Mouse (Mus musculus) kidney, postnatal 36 days (tissue): ENCODE data around the gene Sestd1.

Source experiments
- DNase-seq, 2 experiments: peaks; one replicate each; pipeline ENCODE4 v3.0.0; 2021 to 2022; ENCODE audit warnings: mixed read lengths in 2 of 2

The Sestd1 gene

GRCm38 (mm10) chr2:77172241-77172671, 108.1 kb downstream of the Sestd1 start:
- DNase-seq = peak; percentile 62 to 80

- peak; percentile 86 to 90 for DNase-seq
Observed at GRCm38 (mm10) chr2:77171444-77172240, 108.8 kb downstream of the Sestd1 start.

GRCm38 (mm10) chr2:77170633-77171105, 109.7 kb downstream of the Sestd1 start, which contains the start of gene Ccdc141:
Gene Ccdc141, minus strand, starts transcription at chr2:77170636.
- peak in 1 of 2 experiments; percentile 34 for DNase-seq

GRCm38 (mm10) chr2:77169916-77170632, 110.3 kb downstream of the Sestd1 start:
- DNase-seq = peak; percentile 68 to 82

- DNase-seq = no peak
Observed at GRCm38 (mm10) chr2:77169218-77169617, 111.2 kb downstream of the Sestd1 start.

GRCm38 (mm10) chr2:77168781-77169180, 111.6 kb downstream of the Sestd1 start:
- DNase-seq = no peak

- peak in 1 of 2 experiments; percentile 17 for DNase-seq
Observed at GRCm38 (mm10) chr2:77168081-77168685, 112.2 kb downstream of the Sestd1 start.

- DNase-seq = no peak
Observed at GRCm38 (mm10) chr2:77166366-77166765, 114.0 kb downstream of the Sestd1 start.

- DNase-seq = no peak
Observed at GRCm38 (mm10) chr2:77164662-77165061, 115.7 kb downstream of the Sestd1 start.

GRCm38 (mm10) chr2:77163381-77163780, 117.0 kb downstream of the Sestd1 start:
- DNase-seq = peak; percentile 40 to 71

- DNase-seq = no peak
Observed at GRCm38 (mm10) chr2:77162135-77162534, 118.3 kb downstream of the Sestd1 start.

- DNase-seq = no peak
Observed at GRCm38 (mm10) chr2:77157546-77157945, 122.8 kb downstream of the Sestd1 start.

- no peak for DNase-seq
Observed at GRCm38 (mm10) chr2:77154080-77154479, 126.3 kb downstream of the Sestd1 start.

- no peak for DNase-seq
Observed at GRCm38 (mm10) chr2:77151255-77151654, 129.1 kb downstream of the Sestd1 start.

- no peak for DNase-seq
Observed at GRCm38 (mm10) chr2:77149576-77149975, 130.8 kb downstream of the Sestd1 start.

GRCm38 (mm10) chr2:77148215-77148614, 132.2 kb downstream of the Sestd1 start:
- DNase-seq = peak; percentile 23 to 25

GRCm38 (mm10) chr2:77146968-77147367, 133.4 kb downstream of the Sestd1 start:
- DNase-seq = no peak

- no peak for DNase-seq
Observed at GRCm38 (mm10) chr2:77146291-77146690, 134.1 kb downstream of the Sestd1 start.

GRCm38 (mm10) chr2:77143536-77143935, 136.9 kb downstream of the Sestd1 start:
- DNase-seq = no peak

- no peak for DNase-seq
Observed at GRCm38 (mm10) chr2:77138879-77139278, 141.5 kb downstream of the Sestd1 start.

GRCm38 (mm10) chr2:77134906-77135305, 145.5 kb downstream of the Sestd1 start:
- no peak for DNase-seq

- no peak for DNase-seq
Observed at GRCm38 (mm10) chr2:77133407-77133806, 147.0 kb downstream of the Sestd1 start.
